ENCODE assay signal across 18 mouse cellular contexts in the genomic region with DNA sequence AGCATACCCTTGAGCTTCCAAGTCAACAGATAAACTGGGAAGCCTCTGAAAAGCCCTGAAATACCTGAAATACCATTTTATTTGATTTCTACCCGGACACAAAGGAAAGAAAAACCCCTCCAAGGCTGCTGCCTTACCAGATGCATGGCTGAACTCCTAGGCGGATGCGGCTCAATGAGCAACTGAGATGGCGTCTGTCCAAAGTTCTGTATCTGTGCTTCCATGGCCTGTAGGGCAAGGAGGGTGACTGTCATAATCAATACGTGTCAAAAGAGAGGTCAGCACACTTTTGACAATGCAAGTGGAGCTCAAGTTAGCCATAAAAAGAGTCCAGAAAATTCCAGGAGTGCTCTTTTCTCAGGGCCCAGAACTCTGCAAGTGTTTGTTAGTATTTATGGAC.
DNase-seq lines count a peak whose midpoint lies in the region; ATAC-seq and TF ChIP-seq lines count a peak whose summit lies in the region.
"Had no signal": no experiment of that assay in that cellular context is flagged by ENCODE, and none has a peak within 500 bp of the region (broad histone marks: within the 10 kb centered on the region; RNA-seq: fewer than 3 reads in every experiment).

No protein-coding gene starts in this region.

- H3K27ac ChIP-seq in kidney, postnatal 0 days = no peak overlapping the region
- peak overlapping the region; percentile 61 for H3K27ac ChIP-seq in hindbrain, embryonic 16.5 days (ENCODE audit: low read depth, low read length)
- no peak overlapping the region for H3K27ac ChIP-seq in midbrain, postnatal 0 days (ENCODE audit: low read depth, low read length)
- H3K27ac ChIP-seq: embryonic facial prominence, embryonic 12.5 days; forebrain, embryonic 10.5 days; liver, embryonic 13.5 days; stomach, postnatal 0 days had no signal

- ATAC-seq in cerebellum, adult (ENCODE audit: insufficient number of reproducible peaks, low FRiP score, low TSS enrichment) = no peak
- ATAC-seq in kidney, postnatal 0 days (replicated peaks; ENCODE audit: low FRiP score, low read depth) = no peak
- no peak for ATAC-seq in hindbrain, embryonic 16.5 days
- ATAC-seq in midbrain, postnatal 0 days (ENCODE audit: low FRiP score) = no peak
- ATAC-seq: intestine, postnatal 0 days had no signal

- H3K36me3 ChIP-seq in kidney, postnatal 0 days (ENCODE audit: insufficient read depth, low read length) = no peaks in the 10 kb centered on the region
- H3K36me3 ChIP-seq in hindbrain, embryonic 16.5 days (ENCODE audit: control insufficient read depth, insufficient read depth, low read length) = peaks cover 3% of the 10 kb centered on the region
- peaks cover 12% of the 10 kb centered on the region for H3K36me3 ChIP-seq in midbrain, postnatal 0 days (ENCODE audit: insufficient read depth, low read length)
- H3K36me3 ChIP-seq: embryonic facial prominence, embryonic 12.5 days; liver, embryonic 13.5 days had no signal

- no peak overlapping the region for H3K9ac ChIP-seq in kidney, postnatal 0 days (ENCODE audit: low read depth, low read length)
- peak overlapping the region; percentile 15; the same call in 1 of the 2 replicates for H3K9ac ChIP-seq in hindbrain, embryonic 16.5 days (ENCODE audit: low read depth, low read length)
- H3K9ac ChIP-seq in midbrain, postnatal 0 days (replicated peaks; ENCODE audit: low read length, poor library complexity, severe bottlenecking) = no peak overlapping the region
- H3K9ac ChIP-seq: embryonic facial prominence, embryonic 12.5 days; liver, embryonic 13.5 days had no signal

- H3K4me3 ChIP-seq in kidney, postnatal 0 days (replicated peaks; ENCODE audit: low read depth, low read length) = no peak overlapping the region
- H3K4me3 ChIP-seq in hindbrain, embryonic 16.5 days (ENCODE audit: low read length) = no peak overlapping the region
- no peak overlapping the region for H3K4me3 ChIP-seq in midbrain, postnatal 0 days (ENCODE audit: low read depth, low read length)
- H3K4me3 ChIP-seq: embryonic facial prominence, embryonic 12.5 days; forebrain, embryonic 10.5 days; liver, embryonic 13.5 days; megakaryocyte, embryonic 14.5 days had no signal

- H3K27me3 ChIP-seq in kidney, postnatal 0 days (ENCODE audit: insufficient read depth, low read length) = no peaks in the 10 kb centered on the region
- H3K27me3 ChIP-seq in hindbrain, embryonic 16.5 days (replicated peaks; ENCODE audit: control insufficient read depth, insufficient read depth, low read length) = no peaks in the 10 kb centered on the region
- H3K27me3 ChIP-seq in midbrain, postnatal 0 days (ENCODE audit: insufficient read depth, low read length) = no peaks in the 10 kb centered on the region
- H3K27me3 ChIP-seq: embryonic facial prominence, embryonic 12.5 days; liver, embryonic 13.5 days had no signal

- WGBS in kidney, postnatal 0 days = 50% methylated on average over 5 of the region's 5 CpGs
- WGBS in hindbrain, embryonic 16.5 days = 63% methylated on average over 5 of the region's 5 CpGs
- WGBS in midbrain, postnatal 0 days = 62% methylated on average over 5 of the region's 5 CpGs

- TF ChIP-seq CTCF in kidney, postnatal 0 days (IDR thresholded peaks at IDR 0.05; ENCODE audit: low read depth) = no peak
- no peak for TF ChIP-seq CTCF in midbrain, postnatal 0 days (IDR thresholded peaks at IDR 0.05)

- H3K4me1 ChIP-seq in kidney, postnatal 0 days (replicated peaks; ENCODE audit: insufficient read depth, low read length) = no peaks in the 10 kb centered on the region
- no peaks in the 10 kb centered on the region; the same call in 1 of the 2 replicates for H3K4me1 ChIP-seq in hindbrain, embryonic 16.5 days (ENCODE audit: control insufficient read depth, insufficient read depth, low read depth, low read length)
- H3K4me1 ChIP-seq in midbrain, postnatal 0 days (ENCODE audit: insufficient read depth, low read length) = no peaks in the 10 kb centered on the region
- H3K4me1 ChIP-seq: liver, embryonic 13.5 days had no signal

- peak; percentile 20 to 38 for DNase-seq in cerebellum, postnatal 25 days
- DNase-seq in kidney, postnatal 0 days (ENCODE audit: low spot score) = peak; percentile 22
- DNase-seq in kidney, adult 18-20 months = no peak
- DNase-seq in midbrain, postnatal 0 days (ENCODE audit: low spot score) = peak; percentile 71
- no peak for DNase-seq in embryo, embryonic 10 days (ENCODE audit: low spot score)
- DNase-seq: cerebellum, postnatal 36 days; gastrocnemius, postnatal 25 days; liver, embryonic 13.5 days; right cerebral cortex, postnatal 14 days; thymus, postnatal 14 days had no signal

- no peaks in the 10 kb centered on the region for H3K9me3 ChIP-seq in kidney, postnatal 0 days (replicated peaks; ENCODE audit: low read length)
- no peaks in the 10 kb centered on the region for H3K9me3 ChIP-seq in hindbrain, embryonic 16.5 days (ENCODE audit: control insufficient read depth, low read length)
- no peaks in the 10 kb centered on the region for H3K9me3 ChIP-seq in midbrain, postnatal 0 days (ENCODE audit: low read length)
- H3K9me3 ChIP-seq: embryonic facial prominence, embryonic 12.5 days; forebrain, embryonic 10.5 days; liver, embryonic 13.5 days; megakaryocyte, embryonic 14.5 days had no signal

- no peak overlapping the region for H3K4me2 ChIP-seq in kidney, postnatal 0 days (ENCODE audit: low read length)
- no peak overlapping the region for H3K4me2 ChIP-seq in hindbrain, embryonic 16.5 days (ENCODE audit: low read length)
- H3K4me2 ChIP-seq in midbrain, postnatal 0 days (ENCODE audit: low read depth, low read length, poor library complexity, severe bottlenecking) = no peak overlapping the region
- H3K4me2 ChIP-seq: embryonic facial prominence, embryonic 12.5 days; heart, embryonic 11.5 days; liver, embryonic 13.5 days had no signal

Comparison
In these comparisons a context has a peak if more than half of its experiments do, and no peak if none do; other contexts are left out.
1. DNase-seq: peak in cerebellum, postnatal 25 days (2 of 2), kidney, postnatal 0 days (single experiment) and midbrain, postnatal 0 days (single experiment); none in kidney, adult 18-20 months (single experiment) and embryo, embryonic 10 days (single experiment).